Mouse (Mus musculus) embryonic facial prominence, embryonic 11.5 days (tissue): ENCODE data around the gene Gm11116. TPM values are rescaled to one million over a fixed set of nuclear protein-coding genes. Genes with fewer than 3 reads are reported as not detected.
"Not testable (repeated sequence)": the region's sequence is repeated elsewhere in the genome, so short reads cannot be mapped to it uniquely, and the experiment has no call there.

Experiments used
- ATAC-seq: fragments of 200-750 bp; cut with Nextera tagmentation; replicated peaks from 2 replicates; pipeline ENCODE4 v1.8.0; 2017; ENCODE audit warnings: low read depth; ENCODE audit not compliant: insufficient number of reproducible peaks, low FRiP score, low TSS enrichment
- DNase-seq: peaks from one replicate; pipeline ENCODE4 v3.0.0-alpha.2; 2015; ENCODE audit warnings: low spot score
- H3K27ac ChIP-seq: fragments of 300-500 bp; sonication (generic); replicated peaks from 2 replicates; pipeline ENCODE4 v1.5.1; 2014; ENCODE audit warnings: mild to moderate bottlenecking, low read depth, low read length, control low read depth
- H3K27me3 ChIP-seq: fragments of 300-500 bp; sonication (generic); 2 replicates; pipeline ENCODE4 v1.6.1; 2014; ENCODE audit warnings: mild to moderate bottlenecking, low read length, moderate library complexity, mixed read lengths; ENCODE audit not compliant: control insufficient read depth, insufficient read depth
- H3K36me3 ChIP-seq: fragments of 300-500 bp; sonication (generic); replicated peaks from 2 replicates; pipeline ENCODE4 v1.6.1; 2014; ENCODE audit warnings: low read depth, mild to moderate bottlenecking, low read length, moderate library complexity, mixed read lengths; ENCODE audit not compliant: control insufficient read depth, insufficient read depth
- H3K4me1 ChIP-seq: fragments of 300-500 bp; sonication (generic); 2 replicates; pipeline ENCODE4 v1.6.1; 2014; ENCODE audit warnings: low read length, mixed read lengths; ENCODE audit not compliant: control insufficient read depth, insufficient read depth
- H3K4me2 ChIP-seq: fragments of 300-500 bp; sonication (generic); 2 replicates; pipeline ENCODE4 v1.6.1; 2014; ENCODE audit warnings: low read depth, mild to moderate bottlenecking, control low read depth, low read length, moderate library complexity
- H3K4me3 ChIP-seq: fragments of 300-500 bp; sonication (generic); 2 replicates; pipeline ENCODE4 v1.5.1; 2014; ENCODE audit warnings: low read depth, low read length, control low read depth
- H3K9ac ChIP-seq: fragments of 300-500 bp; sonication (generic); replicated peaks from 2 replicates; pipeline ENCODE4 v1.6.1; 2014; ENCODE audit warnings: mild to moderate bottlenecking, control low read depth, low read length
- H3K9me3 ChIP-seq: fragments of 300-500 bp; sonication (generic); replicated peaks from 2 replicates; pipeline ENCODE4 v1.6.1; 2016; ENCODE audit warnings: mild to moderate bottlenecking, low read length, inconsistent platforms, mixed read lengths; ENCODE audit not compliant: control insufficient read depth
- WGBS: fragments of 180-500 bp; shearing (Covaris S2); extraction: QIAGEN DNeasy Blood & Tissue Kit; methylation state at CpG from one replicate; pipeline ENCODE4 v1.1.7; 2014; 5-methylcytosine and 5-hydroxymethylcytosine counted together
- polyA plus RNA-seq: library from polyadenylated mRNA; unstranded; fragments of >200 nt; fragmentation: Nextera tagmentation; extraction: Ambion mirVana; gene quantifications from 2 replicates; pipeline ENCODE4 v1.2.1, GENCODE M21; 2014

The Gm11116 gene
- polyA plus RNA-seq, result not detected in 2 replicates

DNA sequence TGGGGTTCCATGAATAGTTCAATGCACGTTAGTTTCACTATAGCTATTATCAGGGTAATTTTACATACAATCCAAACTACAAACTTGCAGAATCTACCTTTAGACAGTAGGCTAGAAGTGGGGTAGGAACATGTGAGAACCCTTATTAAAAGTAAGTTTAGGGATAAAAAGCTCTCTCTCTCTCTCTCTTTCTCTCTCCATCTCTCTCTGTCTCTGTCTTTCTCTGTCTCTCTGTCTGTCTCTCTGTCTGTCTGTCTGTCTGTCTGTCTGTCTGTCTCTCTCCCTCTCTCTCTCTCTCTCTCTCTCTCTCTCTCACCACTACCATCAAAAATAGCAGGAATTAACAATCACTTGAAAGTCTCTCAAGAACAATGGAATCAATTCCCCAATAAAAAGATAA, at the start of gene Gm11116:
Gm11116 (minus strand) TSS at position 101 of the 400 bp plus-strand sequence.
- no peak for ATAC-seq
- no peaks in the 10 kb centered on the region for H3K36me3 ChIP-seq

DNA sequence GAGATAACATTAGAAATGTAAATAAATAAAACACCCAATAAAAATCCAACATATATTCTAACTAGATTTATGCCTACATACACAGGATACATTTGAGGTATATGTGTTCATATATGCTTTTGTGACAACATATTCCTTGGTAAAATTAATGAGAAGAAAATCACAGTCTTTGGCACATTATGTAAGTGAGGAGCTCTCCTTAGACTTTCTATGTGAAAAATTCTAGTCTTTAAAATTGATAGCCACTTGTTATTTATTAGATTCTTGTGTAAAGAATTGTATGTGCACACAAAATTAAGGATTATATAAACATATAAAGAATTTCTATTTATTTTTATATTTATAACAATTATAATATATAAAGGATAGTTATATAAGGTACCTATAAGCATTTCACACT, 42.7 kb upstream of the Gm11116 start, which contains the start of gene Gm11115:
Gm11115 (minus strand) TSS at position 101 of the 400 bp plus-strand sequence.
- no peak within 1 kb of the TSS for H3K27ac ChIP-seq
- no peak for DNase-seq
- H3K36me3 ChIP-seq, result no peaks in the 10 kb centered on the region
- H3K4me1 ChIP-seq, result no peaks in the 10 kb centered on the region
- H3K9ac ChIP-seq, result no peak within 1 kb of the TSS
- H3K4me3 ChIP-seq, result no peak within 1 kb of the TSS
- H3K27me3 ChIP-seq, result no peaks in the 10 kb centered on the region
- no peak within 1 kb of the TSS for H3K4me2 ChIP-seq
- H3K9me3 ChIP-seq, result no peaks in the 10 kb centered on the region
- ATAC-seq, result no peak

More for the DNA sequence above, at the start of gene Gm11116:
- no peak within 1 kb of the TSS for H3K27ac ChIP-seq
- H3K9me3 ChIP-seq, result no peaks in the 10 kb centered on the region
- no peak within 1 kb of the TSS for H3K4me3 ChIP-seq
- H3K4me2 ChIP-seq, result no peak within 1 kb of the TSS
- H3K27me3 ChIP-seq, result no peaks in the 10 kb centered on the region
- DNase-seq, result no peak
- H3K4me1 ChIP-seq, result no peaks in the 10 kb centered on the region
- 75% methylated on average over 1 of the region's 1 CpGs for WGBS
- H3K9ac ChIP-seq, result no peak within 1 kb of the TSS

DNA sequence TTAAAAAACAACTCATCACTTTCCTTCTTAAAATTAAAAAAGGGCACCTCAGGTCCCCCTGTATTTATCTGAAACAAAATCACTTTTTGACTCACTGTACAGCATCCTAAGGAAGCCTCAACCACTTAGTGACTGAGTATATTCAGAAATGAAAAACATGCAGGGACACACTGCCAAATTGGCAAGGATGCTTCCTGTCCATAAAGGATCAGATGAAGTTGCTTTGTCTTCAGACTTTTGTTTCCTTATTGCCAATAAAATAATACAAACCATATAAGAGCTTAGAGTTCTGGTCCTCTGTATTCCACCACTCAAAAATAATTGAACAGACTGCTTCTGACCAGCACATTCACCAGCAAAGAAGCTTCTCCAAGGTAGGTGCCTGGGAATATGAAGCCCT, 25.1 kb downstream of the Gm11116 start, which contains the start of gene Smr2:
Smr2 (plus strand) TSS at position 301 of the 400 bp plus-strand sequence.
- H3K4me3 ChIP-seq, DNase-seq, H3K9ac ChIP-seq, ATAC-seq, H3K27ac ChIP-seq, H3K27me3 ChIP-seq, H3K4me1 ChIP-seq, H3K9me3 ChIP-seq, H3K36me3 ChIP-seq, H3K4me2 ChIP-seq: not testable (repeated sequence)

Other genes starting within 250 kb of the Gm11116 start
- gene Odam, start 226.5 kb downstream of the Gm11116 start, polyA plus RNA-seq, result not detected in 2 replicates
- 0.22 TPM in 1 of 2 replicates, not detected in the other for gene Csn3, start 186.0 kb downstream of the Gm11116 start, polyA plus RNA-seq
- gene 2310003L06Rik, start 142.1 kb downstream of the Gm11116 start, polyA plus RNA-seq, result not detected in 2 replicates
- gene Gm28434, start 142.0 kb downstream of the Gm11116 start, polyA plus RNA-seq, result not detected in 2 replicates
- not detected in 2 replicates for gene Cabs1, start 132.1 kb downstream of the Gm11116 start, polyA plus RNA-seq
- gene Smr3a, start 109.0 kb downstream of the Gm11116 start, polyA plus RNA-seq, result not detected in 2 replicates
- gene Smr2, start 25.0 kb downstream of the Gm11116 start, polyA plus RNA-seq, result not detected in 2 replicates
- gene Gm11115, start 42.6 kb upstream of the Gm11116 start, polyA plus RNA-seq, result not detected in 2 replicates
- not detected in 2 replicates for gene Gm7714, start 157.4 kb upstream of the Gm11116 start, polyA plus RNA-seq
- not detected in 2 replicates for gene Prol1, start 205.8 kb upstream of the Gm11116 start, polyA plus RNA-seq